Mouse (Mus musculus): ENCODE measurements at regions not wholly inside any gene's neighbourhood (a gene's known extent, or its start where the extent isn't known, plus 50 kb on each side); places are given as distances from the start of the nearest gene placed in this dataset.

GRCm38 (mm10) chr15:38569011-38569640 is 1143.8 kb downstream of the 4930447A16Rik start:
- TF ChIP-seq POLR2A (IDR thresholded peaks at IDR 0.05; ENCODE audit: control insufficient read depth, low read depth, low read length) (no peak), CTCF (IDR thresholded peaks at IDR 0.05; ENCODE audit: control insufficient read depth, insufficient read depth, insufficient replicate concordance, low read depth, low read length) (no peak)
- no peaks in the 10 kb centered on the region for H3K36me3 ChIP-seq (ENCODE audit: control insufficient read depth, insufficient read depth, low read length)
- no peaks in the 10 kb centered on the region for H3K27me3 ChIP-seq (ENCODE audit: control insufficient read depth, insufficient read depth, low read length)
- no peak overlapping the region for H3K4me3 ChIP-seq (ENCODE audit: control insufficient read depth, low read depth, low read length)
- H3K27ac ChIP-seq (ENCODE audit: control insufficient read depth, insufficient read depth, low read depth, low read length), result no peak overlapping the region
- peaks cover under 1% of the 10 kb centered on the region for H3K4me1 ChIP-seq (ENCODE audit: control insufficient read depth, insufficient read depth, low read length)

- no peak for TF ChIP-seq POLR2A (IDR thresholded peaks at IDR 0.05; ENCODE audit: control insufficient read depth, low read depth, low read length)
- TF ChIP-seq CTCF (IDR thresholded peaks at IDR 0.05; ENCODE audit: control insufficient read depth, insufficient read depth, insufficient replicate concordance, low read depth, low read length), result no peak
- no peak overlapping the region for H3K27ac ChIP-seq (ENCODE audit: control insufficient read depth, insufficient read depth, low read depth, low read length)
- H3K4me3 ChIP-seq (ENCODE audit: control insufficient read depth, low read depth, low read length), result no peak overlapping the region
- H3K4me1 ChIP-seq (ENCODE audit: control insufficient read depth, insufficient read depth, low read length), result peaks cover 4% of the 10 kb centered on the region
- no peaks in the 10 kb centered on the region for H3K27me3 ChIP-seq (ENCODE audit: control insufficient read depth, insufficient read depth, low read length)
- no peaks in the 10 kb centered on the region for H3K36me3 ChIP-seq (ENCODE audit: control insufficient read depth, insufficient read depth, low read length)
Observed at GRCm38 (mm10) chr15:38570144-38570543, 1144.8 kb downstream of the 4930447A16Rik start.

GRCm38 (mm10) chr15:38570735-38571134 is 1145.4 kb downstream of the 4930447A16Rik start:
- Histone ChIP-seq H3K27ac (ENCODE audit: control insufficient read depth, insufficient read depth, low read depth, low read length) (no peak overlapping the region), H3K4me3 (ENCODE audit: control insufficient read depth, low read depth, low read length) (no peak overlapping the region), H3K36me3 (ENCODE audit: control insufficient read depth, insufficient read depth, low read length) (no peaks in the 10 kb centered on the region), H3K27me3 (ENCODE audit: control insufficient read depth, insufficient read depth, low read length) (no peaks in the 10 kb centered on the region), H3K4me1 (ENCODE audit: control insufficient read depth, insufficient read depth, low read length) (peaks cover 4% of the 10 kb centered on the region)
- TF ChIP-seq POLR2A (IDR thresholded peaks at IDR 0.05; ENCODE audit: control insufficient read depth, low read depth, low read length) (no peak), CTCF (IDR thresholded peaks at IDR 0.05; ENCODE audit: control insufficient read depth, insufficient read depth, insufficient replicate concordance, low read depth, low read length) (no peak)

GRCm38 (mm10) chr15:38572652-38573051 is 1147.3 kb downstream of the 4930447A16Rik start:
- H3K4me3 ChIP-seq (ENCODE audit: control insufficient read depth, low read depth, low read length), result no peak overlapping the region
- peaks cover 4% of the 10 kb centered on the region for H3K4me1 ChIP-seq (ENCODE audit: control insufficient read depth, insufficient read depth, low read length)
- no peak overlapping the region for H3K27ac ChIP-seq (ENCODE audit: control insufficient read depth, insufficient read depth, low read depth, low read length)
- H3K27me3 ChIP-seq (ENCODE audit: control insufficient read depth, insufficient read depth, low read length), result no peaks in the 10 kb centered on the region
- no peaks in the 10 kb centered on the region for H3K36me3 ChIP-seq (ENCODE audit: control insufficient read depth, insufficient read depth, low read length)
- no peak for TF ChIP-seq CTCF (IDR thresholded peaks at IDR 0.05; ENCODE audit: control insufficient read depth, insufficient read depth, insufficient replicate concordance, low read depth, low read length)
- TF ChIP-seq POLR2A (IDR thresholded peaks at IDR 0.05; ENCODE audit: control insufficient read depth, low read depth, low read length), result no peak

- no peaks in the 10 kb centered on the region for H3K27me3 ChIP-seq (ENCODE audit: control insufficient read depth, insufficient read depth, low read length)
- no peak overlapping the region; the same call in 1 of the 2 replicates for H3K4me3 ChIP-seq (ENCODE audit: control insufficient read depth, low read depth, low read length)
- H3K27ac ChIP-seq (ENCODE audit: control insufficient read depth, insufficient read depth, low read depth, low read length), result no peak overlapping the region
- H3K4me1 ChIP-seq (ENCODE audit: control insufficient read depth, insufficient read depth, low read length), result peaks cover 4% of the 10 kb centered on the region
- no peaks in the 10 kb centered on the region for H3K36me3 ChIP-seq (ENCODE audit: control insufficient read depth, insufficient read depth, low read length)
- TF ChIP-seq POLR2A (IDR thresholded peaks at IDR 0.05; ENCODE audit: control insufficient read depth, low read depth, low read length) (no peak), CTCF (IDR thresholded peaks at IDR 0.05; ENCODE audit: control insufficient read depth, insufficient read depth, insufficient replicate concordance, low read depth, low read length) (no peak)
Observed at GRCm38 (mm10) chr15:38574447-38574846, 1149.1 kb downstream of the 4930447A16Rik start.

GRCm38 (mm10) chr15:38575254-38575653 is 1149.9 kb downstream of the 4930447A16Rik start:
- H3K4me3 ChIP-seq (ENCODE audit: control insufficient read depth, low read depth, low read length), result no peak overlapping the region
- H3K27ac ChIP-seq (ENCODE audit: control insufficient read depth, insufficient read depth, low read depth, low read length), result no peak overlapping the region
- H3K36me3 ChIP-seq (ENCODE audit: control insufficient read depth, insufficient read depth, low read length), result no peaks in the 10 kb centered on the region
- H3K27me3 ChIP-seq (ENCODE audit: control insufficient read depth, insufficient read depth, low read length), result no peaks in the 10 kb centered on the region
- TF ChIP-seq CTCF (IDR thresholded peaks at IDR 0.05; ENCODE audit: control insufficient read depth, insufficient read depth, insufficient replicate concordance, low read depth, low read length) (no peak), POLR2A (IDR thresholded peaks at IDR 0.05; ENCODE audit: control insufficient read depth, low read depth, low read length) (no peak)
- peaks cover 4% of the 10 kb centered on the region for H3K4me1 ChIP-seq (ENCODE audit: control insufficient read depth, insufficient read depth, low read length)

GRCm38 (mm10) chr15:38577691-38578090 is 1152.3 kb downstream of the 4930447A16Rik start:
- Histone ChIP-seq H3K4me3 (ENCODE audit: control insufficient read depth, low read depth, low read length) (no peak overlapping the region), H3K36me3 (ENCODE audit: control insufficient read depth, insufficient read depth, low read length) (no peaks in the 10 kb centered on the region), H3K4me1 (ENCODE audit: control insufficient read depth, insufficient read depth, low read length) (peaks cover 4% of the 10 kb centered on the region), H3K27me3 (ENCODE audit: control insufficient read depth, insufficient read depth, low read length) (no peaks in the 10 kb centered on the region), H3K27ac (ENCODE audit: control insufficient read depth, insufficient read depth, low read depth, low read length) (no peak overlapping the region)
- TF ChIP-seq POLR2A (IDR thresholded peaks at IDR 0.05; ENCODE audit: control insufficient read depth, low read depth, low read length) (no peak), CTCF (IDR thresholded peaks at IDR 0.05; ENCODE audit: control insufficient read depth, insufficient read depth, insufficient replicate concordance, low read depth, low read length) (no peak)

Data from testis, adult 2 months (tissue).